Mouse (Mus musculus): ENCODE results near the gene Dis3. TPM values are rescaled to one million over a fixed set of nuclear protein-coding genes. Genes with fewer than 3 reads are reported as not detected.

The Dis3 gene
- total and polyA plus RNA-seq, 3 experiments = 33.9 to 92.6 (median 69.4) TPM

- Histone ChIP-seq H3K4me3 (replicated peaks in 1 of 3; ENCODE audit: low read depth in 2 of 3, low read length in 2 of 3, poor library complexity in 1 of 3) (no peak overlapping the region), H3K4me2 (ENCODE audit: insufficient read depth, low read depth, poor library complexity, severe bottlenecking) (no peak overlapping the region), H3K27ac (ENCODE audit: insufficient read depth, low read depth) (no peak overlapping the region), H3K27me3 (replicated peaks) (no peaks in the 10 kb centered on the region), H3K9me3 (replicated peaks; ENCODE audit: low read length) (no peaks in the 10 kb centered on the region), H3K9ac (ENCODE audit: insufficient read depth, low read depth) (no peak overlapping the region), H3K36me3 (replicated peaks in 1 of 2; ENCODE audit: control insufficient read depth in 1 of 2, insufficient read depth in 1 of 2, low read length in 1 of 2) (peaks cover 13 to 57% of the 10 kb centered on the region in 2 experiments), H3K4me1 (ENCODE audit: control insufficient read depth in 1 of 2, insufficient read depth in 2 of 2) (peaks cover 0 to 6% of the 10 kb centered on the region in 2 experiments; a peak in 1 of 4 replicates), H3K79me2 (replicated peaks; ENCODE audit: control insufficient read depth, extremely low read depth, insufficient read depth, poor library complexity, severe bottlenecking) (no peaks in the 10 kb centered on the region)
- in situ Hi-C loops (cut with MboI; ENCODE audit: low pct_ligation_motif_present, low pct_unique_long_range_greater_than_20kb, low sequenced_read_pairs) = loop anchor here (10.0 to 25.0 kb wide), 2 partner anchors 495 to 753 kb away; no protein-coding TSS in a partner anchor
- dilution Hi-C loops (cut with MboI; ENCODE audit: extremely low pct_ligation_motif_present, extremely low pct_unique_long_range_greater_than_20kb, low sequenced_read_pairs) = no loop called here
- TF ChIP-seq ZC3H11A (IDR thresholded peaks at IDR 0.05; ENCODE audit: low read depth, low read length) (peak; percentile 36), CTCF (conservative IDR thresholded peaks at IDR 0.05 in 1 of 2, IDR thresholded peaks at IDR 0.05 in 1 of 2; ENCODE audit: low read depth in 2 of 2, low read length in 2 of 2) (peak; percentile 79 to 88), ZMIZ1 (IDR thresholded peaks at IDR 0.05; ENCODE audit: low read depth, low read length) (no peak), SMC3 (IDR thresholded peaks at IDR 0.05; ENCODE audit: low read depth, low read length) (peak; percentile 81), RAD21 (IDR thresholded peaks at IDR 0.05; ENCODE audit: low read depth, low read length) (peak; percentile 90)
- peak; percentile 83 for DNase-seq (ENCODE audit: extremely low read depth)
Measured at GRCm38 (mm10) chr14:99141786-99142633, 42.4 kb upstream of the Dis3 start.

DNA sequence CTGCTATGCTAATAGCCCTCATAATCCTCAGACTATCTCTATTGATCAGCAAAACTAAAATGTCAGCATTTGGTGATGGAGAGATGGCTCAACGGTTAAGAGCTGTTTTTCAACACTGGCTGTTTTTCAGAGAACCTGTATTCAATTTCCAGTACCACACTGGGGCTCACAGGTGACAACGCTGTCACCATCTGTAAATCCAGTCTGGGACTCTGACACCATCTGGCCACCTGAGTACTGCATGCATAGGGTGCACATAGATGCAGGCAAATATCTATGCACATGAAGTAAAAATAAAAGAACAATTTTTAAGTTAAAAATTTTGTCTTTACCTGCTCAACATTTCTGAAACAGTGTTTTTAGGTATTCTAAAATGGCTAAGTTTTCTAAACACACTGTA is 40.5 kb upstream of the Dis3 start:
- Histone ChIP-seq H3K27ac (ENCODE audit: insufficient read depth, low read depth) (no peak overlapping the region), H3K27me3 (replicated peaks) (no peaks in the 10 kb centered on the region), H3K36me3 (replicated peaks in 1 of 2; ENCODE audit: control insufficient read depth in 1 of 2, insufficient read depth in 1 of 2, low read length in 1 of 2) (peaks cover 21 to 66% of the 10 kb centered on the region in 2 experiments), H3K9ac (ENCODE audit: insufficient read depth, low read depth) (no peak overlapping the region), H3K79me2 (replicated peaks; ENCODE audit: control insufficient read depth, extremely low read depth, insufficient read depth, poor library complexity, severe bottlenecking) (no peaks in the 10 kb centered on the region), H3K4me1 (ENCODE audit: control insufficient read depth in 1 of 2, insufficient read depth in 2 of 2) (peaks cover 0 to 6% of the 10 kb centered on the region in 2 experiments; a peak in 1 of 4 replicates), H3K4me3 (replicated peaks in 1 of 3; ENCODE audit: low read depth in 2 of 3, low read length in 2 of 3, poor library complexity in 1 of 3) (no peak overlapping the region), H3K9me3 (replicated peaks; ENCODE audit: low read length) (no peaks in the 10 kb centered on the region), H3K4me2 (ENCODE audit: insufficient read depth, low read depth, poor library complexity, severe bottlenecking) (no peak overlapping the region)
- in situ Hi-C loops (cut with MboI; ENCODE audit: low pct_ligation_motif_present, low pct_unique_long_range_greater_than_20kb, low sequenced_read_pairs) (loop anchor here (10.0 to 25.0 kb wide), 2 partner anchors 497 to 755 kb away; no protein-coding TSS in a partner anchor), dilution Hi-C loops (cut with MboI; ENCODE audit: extremely low pct_ligation_motif_present, extremely low pct_unique_long_range_greater_than_20kb, low sequenced_read_pairs) (no loop called here)
- no peak for TF ChIP-seq BHLHE40 (IDR thresholded peaks at IDR 0.05; ENCODE audit: low read depth, low read length)
- TF ChIP-seq PAX5 (IDR thresholded peaks at IDR 0.05; ENCODE audit: low read length) = no peak
- no peak for TF ChIP-seq MYC (IDR thresholded peaks at IDR 0.05; ENCODE audit: low read depth, low read length)
- TF ChIP-seq MAFK (IDR thresholded peaks at IDR 0.05; ENCODE audit: insufficient replicate concordance, low read length) = no peak
- no peak for TF ChIP-seq SIN3A (IDR thresholded peaks at IDR 0.05; ENCODE audit: low read length)
- no peak for TF ChIP-seq E2F4 (IDR thresholded peaks at IDR 0.05; ENCODE audit: insufficient replicate concordance, low read depth, low read length)
- no peak for DNase-seq (ENCODE audit: extremely low read depth)

DNA sequence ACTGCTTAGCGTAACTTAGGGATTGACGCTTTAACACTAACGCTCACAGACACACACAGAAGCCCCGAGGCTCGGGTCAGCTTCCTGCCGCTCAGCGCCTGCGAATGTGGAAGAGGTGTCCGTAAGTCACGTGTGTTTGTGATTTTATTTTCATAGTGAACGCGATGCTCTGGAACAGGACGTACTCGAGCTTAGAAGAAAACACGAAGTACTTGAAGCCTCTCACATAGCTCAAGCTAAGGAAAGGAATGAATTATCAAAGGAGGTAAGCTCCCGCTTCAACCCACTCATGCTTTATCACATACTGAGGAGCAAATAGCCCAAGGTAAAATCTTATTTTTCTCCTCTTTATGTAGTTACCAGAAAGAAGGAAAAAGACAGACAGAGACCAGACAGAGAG is 36.7 kb upstream of the Dis3 start:
- Histone ChIP-seq H3K9me3 (replicated peaks; ENCODE audit: low read length) (no peaks in the 10 kb centered on the region), H3K36me3 (replicated peaks in 1 of 2; ENCODE audit: control insufficient read depth in 1 of 2, insufficient read depth in 1 of 2, low read length in 1 of 2) (peaks cover 22 to 62% of the 10 kb centered on the region in 2 experiments), H3K27ac (ENCODE audit: insufficient read depth, low read depth) (no peak overlapping the region), H3K9ac (ENCODE audit: insufficient read depth, low read depth) (no peak overlapping the region), H3K4me1 (ENCODE audit: control insufficient read depth in 1 of 2, insufficient read depth in 2 of 2) (no peaks in the 10 kb centered on the region), H3K79me2 (replicated peaks; ENCODE audit: control insufficient read depth, extremely low read depth, insufficient read depth, poor library complexity, severe bottlenecking) (no peaks in the 10 kb centered on the region), H3K4me2 (ENCODE audit: insufficient read depth, low read depth, poor library complexity, severe bottlenecking) (no peak overlapping the region), H3K4me3 (replicated peaks in 1 of 3; ENCODE audit: low read depth in 2 of 3, low read length in 2 of 3, poor library complexity in 1 of 3) (no peak overlapping the region), H3K27me3 (replicated peaks) (no peaks in the 10 kb centered on the region)
- TF ChIP-seq RAD21 (IDR thresholded peaks at IDR 0.05; ENCODE audit: low read depth, low read length) (no peak), NRF1 (IDR thresholded peaks at IDR 0.05; ENCODE audit: low read depth, low read length) (no peak), JUND (conservative IDR thresholded peaks at IDR 0.05; ENCODE audit: low read depth, low read length) (no peak), MAZ (IDR thresholded peaks at IDR 0.05; ENCODE audit: low read depth, low read length) (no peak), ZKSCAN1 (IDR thresholded peaks at IDR 0.05; ENCODE audit: borderline replicate concordance, low read depth, low read length) (no peak), E2F4 (IDR thresholded peaks at IDR 0.05; ENCODE audit: insufficient replicate concordance, low read depth, low read length) (no peak), PAX5 (IDR thresholded peaks at IDR 0.05; ENCODE audit: low read length) (no peak), SIN3A (IDR thresholded peaks at IDR 0.05; ENCODE audit: low read length) (no peak), ZMIZ1 (IDR thresholded peaks at IDR 0.05; ENCODE audit: low read depth, low read length) (no peak), IRF4 (IDR thresholded peaks at IDR 0.05; ENCODE audit: low read depth, low read length) (no peak), MEF2A (IDR thresholded peaks at IDR 0.05; ENCODE audit: borderline replicate concordance, low read depth, low read length) (no peak), MYC (IDR thresholded peaks at IDR 0.05; ENCODE audit: low read depth, low read length) (no peak), CTCF (conservative IDR thresholded peaks at IDR 0.05 in 1 of 2, IDR thresholded peaks at IDR 0.05 in 1 of 2; ENCODE audit: low read depth in 2 of 2, low read length in 2 of 2) (no peak), CHD1 (IDR thresholded peaks at IDR 0.05; ENCODE audit: low read depth, low read length) (no peak), ELF1 (IDR thresholded peaks at IDR 0.05; ENCODE audit: low read depth, low read length) (no peak), POLR2A (IDR thresholded peaks at IDR 0.05; ENCODE audit: low read depth, low read length) (no peak)
- no peak for DNase-seq (ENCODE audit: extremely low read depth)
- dilution Hi-C loops (cut with MboI; ENCODE audit: extremely low pct_ligation_motif_present, extremely low pct_unique_long_range_greater_than_20kb, low sequenced_read_pairs) = no loop called here
- in situ Hi-C loops (cut with MboI; ENCODE audit: low pct_ligation_motif_present, low pct_unique_long_range_greater_than_20kb, low sequenced_read_pairs) = loop anchor here (25.0 kb wide), 1 partner anchor 501 kb away; no protein-coding TSS in a partner anchor
